Mouse (Mus musculus) midbrain, postnatal 0 days (tissue): ENCODE data around the gene Cygb. TPM values are rescaled to one million over a fixed set of nuclear protein-coding genes. Genes with fewer than 3 reads are reported as not detected.

ENCODE experiments used
- ATAC-seq: fragments of 200-750 bp; cut with Nextera tagmentation; 2 replicates; pipeline ENCODE4 v1.8.0; 2017; ENCODE audit warnings: moderate number of reproducible peaks, mild to moderate bottlenecking, moderate TSS enrichment, moderate library complexity; ENCODE audit not compliant: low FRiP score
- DNase-seq: peaks from one replicate; pipeline ENCODE4 v3.0.0-alpha.2; 2015; ENCODE audit warnings: low spot score
- H3K27ac ChIP-seq: fragments of 300-500 bp; sonication (generic); 2 replicates; pipeline ENCODE4 v1.5.1; 2014; ENCODE audit warnings: low read depth, mild to moderate bottlenecking, low read length, mixed read lengths
- H3K27me3 ChIP-seq: fragments of 300-500 bp; sonication (generic); 2 replicates; pipeline ENCODE4 v1.6.1; 2014; ENCODE audit warnings: low read length, control low read depth, mixed read lengths; ENCODE audit not compliant: insufficient read depth
- H3K36me3 ChIP-seq: fragments of 300-500 bp; sonication (generic); 2 replicates; pipeline ENCODE4 v1.6.1; 2014; ENCODE audit warnings: low read length, control low read depth, mixed read lengths; ENCODE audit not compliant: insufficient read depth
- H3K4me1 ChIP-seq: fragments of 300-500 bp; sonication (generic); 2 replicates; pipeline ENCODE4 v1.6.1; 2014; ENCODE audit warnings: mild to moderate bottlenecking, control low read depth, antibody characterized with exemption, low read length, mixed read lengths; ENCODE audit not compliant: insufficient read depth
- H3K4me2 ChIP-seq: fragments of 300-500 bp; sonication (generic); 2 replicates; pipeline ENCODE4 v1.6.1; 2014; ENCODE audit warnings: low read depth, mild to moderate bottlenecking, low read length, mixed read lengths; ENCODE audit not compliant: poor library complexity, severe bottlenecking
- H3K4me3 ChIP-seq: fragments of 300-500 bp; sonication (generic); 2 replicates; pipeline ENCODE4 v1.5.1; 2014; ENCODE audit warnings: low read depth, mild to moderate bottlenecking, low read length, moderate library complexity
- H3K9ac ChIP-seq: fragments of 300-500 bp; sonication (generic); replicated peaks from 2 replicates; pipeline ENCODE4 v1.6.1; 2014; ENCODE audit warnings: mild to moderate bottlenecking, low read length, moderate library complexity, mixed read lengths; ENCODE audit not compliant: poor library complexity, severe bottlenecking
- H3K9me3 ChIP-seq: fragments of 300-500 bp; sonication (generic); 2 replicates; pipeline ENCODE4 v1.6.1; 2016; ENCODE audit warnings: low read length, control low read depth
- CTCF ChIP-seq: IDR thresholded peaks from 2 replicates; pipeline ENCODE4 v1.5.1; 2016; ENCODE audit warnings: antibody characterized with exemption, mild to moderate bottlenecking
- WGBS: fragments of 180-500 bp; shearing (Covaris S2); extraction: QIAGEN DNeasy Blood & Tissue Kit; methylation state at CpG from one replicate; pipeline ENCODE4 v1.1.7; 2014; 5-methylcytosine and 5-hydroxymethylcytosine counted together
- polyA plus RNA-seq: library from polyadenylated mRNA; unstranded; fragments of >200 nt; fragmentation: Nextera tagmentation; extraction: Ambion mirVana; gene quantifications from 2 replicates; pipeline ENCODE4 v1.2.1, GENCODE M21; 2015
- total RNA-seq: library from RNA; depleted of rRNA; stranded (reverse); fragments of >200 nt; gene quantifications from 2 replicates; pipeline ENCODE4 v1.2.3, GENCODE M21; 2014; rRNA removed

Cygb gene
- total RNA-seq (38.7 and 44.2 TPM in 2 replicates), polyA plus RNA-seq (40.5 and 43.5 TPM in 2 replicates)

- no peak for TF ChIP-seq CTCF
- H3K27ac ChIP-seq = 0 out of 2 replicates have a peak within 1 kb of the TSS, but pooled peaks have one; percentile 26
- H3K9me3 ChIP-seq = no peaks in the 10 kb centered on the region
- H3K4me2 ChIP-seq = peak within 1 kb of the TSS; percentile 79
- H3K27me3 ChIP-seq = no peaks in the 10 kb centered on the region
- H3K4me3 ChIP-seq = peak within 1 kb of the TSS; percentile 69
- H3K4me1 ChIP-seq = peaks cover 10% of the 10 kb centered on the region; the same call in 1 of the 2 replicates
- H3K9ac ChIP-seq = peak within 1 kb of the TSS; percentile 86
- WGBS = 7% methylated on average over 28 of the region's 28 CpGs
- peaks cover 5% of the 10 kb centered on the region for H3K36me3 ChIP-seq
- DNase-seq (peak; percentile 27), ATAC-seq (peak; percentile 59; the same call in 1 of the 2 replicates)
These were observed at the start of gene Cygb for GRCm38 (mm10) chr11:116654255-116654821. Cygb (minus strand) TSS chr11:116654313.

GRCm38 (mm10) chr11:116701377-116701841 is 47.3 kb upstream of the Cygb start:
- no peak for TF ChIP-seq CTCF
- no peaks in the 10 kb centered on the region for H3K9me3 ChIP-seq
- no peaks in the 10 kb centered on the region for H3K4me1 ChIP-seq
- ATAC-seq (no peak), DNase-seq (no peak)
- no peak overlapping the region for H3K27ac ChIP-seq
- H3K9ac ChIP-seq = no peak overlapping the region
- no peak overlapping the region for H3K4me2 ChIP-seq
- H3K4me3 ChIP-seq = no peak overlapping the region
- H3K36me3 ChIP-seq = no peaks in the 10 kb centered on the region
- 39% methylated on average over 5 of the region's 5 CpGs for WGBS
- no peaks in the 10 kb centered on the region; the same call in 1 of the 2 replicates for H3K27me3 ChIP-seq

- WGBS = 79% methylated on average over 9 of the region's 9 CpGs
- DNase-seq = no peak
- no peak for ATAC-seq
- Histone ChIP-seq H3K27ac (no peak overlapping the region), H3K9me3 (no peaks in the 10 kb centered on the region), H3K4me2 (no peak overlapping the region), H3K36me3 (no peaks in the 10 kb centered on the region), H3K4me1 (peaks cover 7% of the 10 kb centered on the region; the same call in 1 of the 2 replicates), H3K4me3 (no peak overlapping the region), H3K27me3 (peaks cover 26% of the 10 kb centered on the region), H3K9ac (no peak overlapping the region)
- TF ChIP-seq CTCF = no peak
These were observed 43.4 kb upstream of the Cygb start for GRCm38 (mm10) chr11:116697521-116697920.

- TF ChIP-seq CTCF = no peak
- H3K27me3 ChIP-seq = peaks cover 26% of the 10 kb centered on the region
These were observed 42.3 kb upstream of the Cygb start for GRCm38 (mm10) chr11:116696426-116696825.

GRCm38 (mm10) chr11:116695194-116695880 is 41.2 kb upstream of the Cygb start:
- no peak overlapping the region for H3K4me3 ChIP-seq
- no peak overlapping the region for H3K9ac ChIP-seq
- no peak for TF ChIP-seq CTCF
- H3K36me3 ChIP-seq = no peaks in the 10 kb centered on the region
- H3K4me1 ChIP-seq = peaks cover 7% of the 10 kb centered on the region; the same call in 1 of the 2 replicates
- no peak overlapping the region for H3K27ac ChIP-seq
- peaks cover 26% of the 10 kb centered on the region for H3K27me3 ChIP-seq
- H3K9me3 ChIP-seq = no peaks in the 10 kb centered on the region
- WGBS = 29% methylated on average over 23 of the region's 23 CpGs
- peak; percentile 21 for DNase-seq
- no peak for ATAC-seq
- no peak overlapping the region for H3K4me2 ChIP-seq

More at GRCm38 (mm10) chr11:116696426-116696825, 42.3 kb upstream of the Cygb start:
- ATAC-seq (no peak), DNase-seq (no peak)
- Histone ChIP-seq H3K4me2 (no peak overlapping the region), H3K9ac (no peak overlapping the region), H3K4me1 (peaks cover 7% of the 10 kb centered on the region; the same call in 1 of the 2 replicates), H3K9me3 (no peaks in the 10 kb centered on the region), H3K27ac (no peak overlapping the region), H3K36me3 (no peaks in the 10 kb centered on the region), H3K4me3 (no peak overlapping the region)
- WGBS = 85% methylated on average over 4 of the region's 4 CpGs
